Mouse (Mus musculus): Measurements from ENCODE around the gene Higd2a.

The Higd2a gene

GRCm38 (mm10) chr13:54589996-54590951 lies at the start of gene Higd2a, which contains the start of gene Nop16:
Higd2a (plus strand) TSS chr13:54590207.
Nop16 (minus strand) TSS chr13:54590090.
- peak; percentile 95 to 99 for DNase-seq

DNA sequence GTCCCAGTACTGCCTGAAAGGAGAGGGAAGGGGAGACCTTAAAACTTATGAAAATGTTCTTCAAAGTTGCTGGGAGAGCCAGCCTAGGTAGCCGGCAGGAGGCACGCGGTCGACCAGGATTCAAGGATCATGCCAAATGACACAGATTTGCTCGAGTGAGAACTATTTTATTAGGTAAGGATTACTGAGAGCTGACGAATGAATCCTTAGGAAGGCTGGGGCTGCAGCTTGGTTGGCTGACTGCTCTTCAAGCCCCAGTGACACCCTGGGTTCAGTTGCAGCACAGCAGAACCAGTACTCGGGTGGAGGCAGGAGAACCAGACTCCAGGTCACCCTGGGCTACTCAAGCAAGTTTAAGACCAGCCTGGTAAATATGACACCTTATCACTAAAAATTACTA lies 42.0 kb upstream of the Higd2a start:
- DNase-seq: no peak

- no peak for DNase-seq
These were observed 33.8 kb upstream of the Higd2a start for GRCm38 (mm10) chr13:54556176-54556575.

DNA sequence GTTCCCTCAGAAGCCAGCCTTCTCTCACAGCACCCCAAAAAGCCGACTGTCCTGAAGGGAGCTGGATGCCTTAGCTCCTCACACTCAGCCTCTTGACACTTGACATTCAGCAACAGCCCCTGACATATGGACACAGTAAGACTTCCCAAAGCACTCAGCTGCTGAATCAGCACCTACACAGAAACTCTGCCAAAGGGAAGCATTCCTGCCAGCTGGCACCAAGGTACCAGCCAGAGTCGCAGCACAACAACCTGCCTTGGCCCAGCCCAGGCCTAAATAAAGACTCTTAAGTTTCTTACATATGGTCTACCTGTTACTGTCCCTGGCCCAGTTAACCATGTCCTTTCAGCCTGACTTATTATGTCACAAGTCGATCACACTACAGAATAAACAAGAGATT lies 33.2 kb upstream of the Higd2a start:
- DNase-seq: peak; percentile 92 to 93

GRCm38 (mm10) chr13:54557652-54558051 lies 32.4 kb upstream of the Higd2a start:
- DNase-seq: no peak

- DNase-seq: no peak
These were observed 30.4 kb upstream of the Higd2a start for GRCm38 (mm10) chr13:54559656-54560055.

- DNase-seq: no peak
These were observed 29.4 kb upstream of the Higd2a start for GRCm38 (mm10) chr13:54560608-54561007.

GRCm38 (mm10) chr13:54562562-54562961 lies 27.4 kb upstream of the Higd2a start:
- DNase-seq: peak in 1 of 2 experiments; percentile 22

GRCm38 (mm10) chr13:54564232-54565200 lies 25.5 kb upstream of the Higd2a start:
- DNase-seq: peak in 1 of 2 experiments; percentile 46

- DNase-seq: peak; percentile 94 to 97
These were observed 24.8 kb upstream of the Higd2a start, which contains the start of gene 4833439L19Rik for GRCm38 (mm10) chr13:54565201-54565581. 4833439L19Rik (minus strand) TSS chr13:54565435.

GRCm38 (mm10) chr13:54565594-54566345 lies 24.2 kb upstream of the Higd2a start:
- DNase-seq: peak; percentile 67 to 71

DNA sequence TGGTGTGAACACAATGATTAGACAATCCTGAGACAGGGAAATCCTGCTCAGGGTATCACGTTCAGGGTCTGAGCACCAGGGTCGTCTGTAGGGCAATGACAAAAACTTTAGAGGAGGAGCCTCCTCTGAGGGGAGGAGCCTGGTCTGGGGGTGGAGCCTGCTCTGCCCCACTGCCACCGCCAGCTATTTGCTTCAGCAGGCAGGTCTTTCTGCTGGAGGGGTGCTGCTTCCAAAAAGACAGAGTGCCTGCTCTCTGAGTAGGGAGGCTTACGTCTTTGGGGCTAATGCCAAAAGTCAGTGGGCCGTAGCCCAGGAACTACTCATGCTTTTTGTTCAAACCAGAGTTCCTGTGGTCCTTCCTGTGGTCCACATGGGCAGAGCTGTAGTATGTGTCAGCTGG lies 21.6 kb upstream of the Higd2a start:
- DNase-seq: no peak

DNA sequence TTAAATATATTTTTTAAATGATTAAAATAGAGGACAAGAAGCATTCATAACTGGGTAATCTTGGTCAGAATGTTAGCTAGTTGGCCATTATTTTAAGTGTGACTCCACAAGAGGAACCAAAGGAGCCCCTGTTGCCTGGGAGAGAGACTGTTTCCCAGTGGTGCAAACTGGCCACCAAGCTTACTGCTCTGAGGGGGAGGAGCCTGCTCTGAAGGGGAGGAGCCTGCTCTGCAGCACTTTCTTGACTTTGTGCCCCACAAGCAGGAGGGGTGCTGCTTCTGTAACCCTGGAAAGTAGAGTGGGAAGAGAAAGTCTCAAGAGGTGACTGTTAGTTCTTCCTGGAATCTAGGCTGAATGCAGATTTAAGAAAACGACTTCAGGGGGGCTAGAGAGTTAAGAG lies 20.7 kb upstream of the Higd2a start:
- no peak for DNase-seq

DNA sequence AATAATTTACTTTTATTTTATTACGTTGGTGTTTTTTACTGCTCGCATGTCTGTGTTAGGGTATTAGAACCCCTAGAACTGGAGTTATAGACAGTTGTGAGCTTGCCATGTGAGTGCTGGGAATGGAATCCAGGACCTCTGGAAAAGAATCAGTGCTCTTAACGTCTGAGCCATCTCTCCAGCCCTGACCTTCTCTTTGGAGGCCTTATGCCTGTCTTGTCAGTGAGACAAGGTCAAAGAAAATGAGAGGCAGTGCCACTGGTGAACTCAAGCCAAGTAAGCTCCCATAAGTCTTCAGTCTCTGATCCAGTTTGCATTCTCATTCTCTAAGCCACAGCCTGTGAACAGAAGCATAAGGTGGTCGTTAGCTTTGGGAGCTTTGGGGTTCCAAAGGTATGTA lies 19.3 kb upstream of the Higd2a start:
- no peak for DNase-seq

DNA sequence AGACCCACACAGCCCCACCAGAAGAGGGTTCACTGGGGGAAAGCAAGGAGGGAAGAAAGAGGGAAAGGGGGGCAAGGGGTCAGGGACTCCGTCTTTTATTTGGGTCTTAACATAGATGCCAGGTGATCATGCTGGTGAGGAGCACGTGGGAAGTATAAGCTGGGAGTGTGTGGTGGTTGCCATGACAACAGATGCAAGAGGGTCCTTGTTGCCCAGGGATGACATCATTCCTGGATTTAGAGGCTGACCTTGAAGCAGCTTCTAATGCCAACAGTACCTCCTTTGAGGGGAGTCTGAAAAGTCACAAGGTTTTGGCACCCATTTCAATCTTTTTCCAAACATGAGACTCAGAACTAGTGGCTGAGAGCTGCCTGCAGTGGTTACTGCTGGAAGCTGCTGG lies 18.4 kb upstream of the Higd2a start:
- DNase-seq: no peak

- DNase-seq: no peak
These were observed 17.4 kb upstream of the Higd2a start for GRCm38 (mm10) chr13:54572621-54573020.

DNA sequence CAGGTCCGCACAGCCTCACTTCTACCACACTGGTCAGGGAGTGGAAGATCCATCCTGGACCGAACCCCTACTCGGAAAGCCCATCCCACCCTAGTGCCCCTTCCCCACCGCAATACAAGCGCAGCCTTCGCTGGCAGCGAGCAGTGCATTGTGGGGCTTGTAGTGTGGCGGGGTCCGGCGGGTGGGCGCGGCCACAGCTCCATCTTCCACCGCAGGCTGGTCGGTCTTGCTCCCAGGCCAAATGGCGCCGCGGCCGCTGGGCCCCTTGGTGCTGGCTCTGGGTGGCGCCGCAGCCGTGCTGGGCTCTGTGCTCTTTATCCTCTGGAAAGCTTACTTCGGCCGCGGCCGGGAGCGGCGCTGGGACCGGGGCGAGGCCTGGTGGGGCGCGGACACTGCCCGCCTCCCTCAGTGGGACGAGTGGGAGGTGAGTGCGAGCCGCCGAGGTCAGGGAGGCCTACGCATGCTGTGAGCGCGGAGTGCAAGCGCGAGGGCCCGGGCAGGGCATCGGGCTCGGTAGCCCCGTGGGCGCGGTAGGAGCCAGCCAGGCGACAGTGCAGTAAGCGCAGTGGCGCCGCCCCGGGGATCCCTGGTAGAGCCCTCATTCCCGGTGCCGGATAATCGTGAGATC lies 15.0 kb upstream of the Higd2a start, which contains the start of gene Arl10:
Gene Arl10 (plus strand): TSS at position 162 of the 628 bp plus-strand sequence.
- peak; percentile 75 to 78 for DNase-seq

GRCm38 (mm10) chr13:54575489-54575888 lies 14.5 kb upstream of the Higd2a start:
- DNase-seq: no peak

- no peak for DNase-seq
These were observed 12.1 kb upstream of the Higd2a start for GRCm38 (mm10) chr13:54577652-54578507.

DNA sequence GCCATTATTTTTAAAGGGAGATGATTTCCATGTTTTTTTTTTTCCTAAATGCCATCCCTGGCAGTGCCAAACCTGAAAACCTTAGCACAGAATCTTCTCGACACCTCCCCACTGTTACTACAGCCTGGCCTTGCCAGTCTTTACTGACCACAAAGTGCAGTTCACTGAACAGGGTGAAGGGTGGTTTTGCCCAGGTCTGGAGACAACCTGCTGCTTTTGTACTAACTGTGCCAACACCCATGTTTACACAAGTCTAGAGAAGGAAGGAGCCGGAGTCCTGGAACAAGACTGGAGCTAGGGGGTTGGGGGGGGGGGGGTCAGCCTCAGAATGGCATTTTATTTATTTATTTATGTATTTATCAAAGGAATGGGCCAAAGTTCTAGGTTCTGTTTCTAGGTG lies 8.6 kb upstream of the Higd2a start:
- DNase-seq: no peak

GRCm38 (mm10) chr13:54582126-54582525 lies 7.9 kb upstream of the Higd2a start:
- no peak for DNase-seq

Data from cerebellum, adult 18-20 months (tissue).